Mouse (Mus musculus): ENCODE measurements around the gene Plg.
A peak's percentile ranks its signal among the peaks of the same experiment; 100 is the strongest.

The Plg gene

GRCm38 (mm10) chr17:12377981-12378705 is at the start of gene Plg:
Plg (plus strand) TSS chr17:12378608.
- DNase-seq: no peak

DNA sequence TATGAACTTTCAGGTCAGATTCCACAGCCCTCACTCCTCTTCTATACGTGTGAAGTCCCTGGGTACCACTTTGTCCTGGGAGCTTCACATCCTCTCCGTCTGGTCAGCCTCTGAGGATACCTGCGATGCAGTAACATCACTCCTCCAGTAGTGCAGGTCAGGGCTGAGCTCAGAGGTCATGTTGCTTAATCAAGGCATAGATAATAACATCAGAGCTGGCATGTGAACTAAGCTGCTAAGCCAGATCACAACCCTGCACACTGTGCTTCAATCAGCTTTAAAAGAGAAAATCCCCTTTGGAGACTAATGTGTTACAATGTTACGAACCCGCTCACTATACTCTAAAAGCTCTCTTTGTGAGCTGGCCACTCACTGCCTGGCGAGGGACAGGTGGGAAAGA is 43.3 kb upstream of the Plg start:
- no peak for DNase-seq

DNA sequence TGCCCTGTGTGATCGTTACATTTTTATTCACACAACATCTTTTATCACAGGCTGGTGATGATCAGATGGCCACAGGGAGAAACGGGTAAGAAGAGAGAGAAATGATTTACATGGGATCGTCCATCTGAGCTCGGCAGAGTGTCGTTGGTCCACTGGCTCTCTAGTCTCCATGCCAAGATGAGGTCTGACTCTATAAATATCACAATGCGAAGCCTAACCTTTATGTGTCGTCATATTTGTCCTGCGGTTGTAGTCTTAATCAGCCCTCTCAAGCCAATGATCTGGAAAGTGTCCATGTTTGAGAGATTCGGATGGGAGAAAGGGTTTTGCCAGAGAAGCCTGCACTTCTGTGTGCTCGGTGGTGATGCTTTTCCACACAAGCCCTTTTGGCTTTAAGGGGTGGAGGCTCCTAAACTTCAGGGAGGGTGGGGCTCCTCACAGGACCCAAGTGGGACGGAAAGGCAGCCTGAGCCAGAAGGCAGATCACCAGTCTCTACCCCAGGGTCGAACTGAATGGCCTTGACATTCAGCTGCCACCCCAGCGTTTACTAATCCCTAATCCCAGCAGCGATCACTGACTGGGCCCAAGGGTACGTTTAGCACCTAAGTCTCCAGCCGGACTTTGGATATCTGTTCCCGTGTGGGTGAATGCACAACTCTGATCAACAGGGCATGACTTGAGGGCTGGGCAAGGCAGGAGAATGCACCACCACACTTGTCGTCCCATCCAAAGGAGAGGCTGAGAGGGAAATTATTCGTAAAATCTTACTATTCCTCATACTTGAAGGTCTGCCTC is 42.1 kb upstream of the Plg start:
- DNase-seq: no peak

GRCm38 (mm10) chr17:12337156-12337555 is 41.3 kb upstream of the Plg start:
- no peak for DNase-seq

DNA sequence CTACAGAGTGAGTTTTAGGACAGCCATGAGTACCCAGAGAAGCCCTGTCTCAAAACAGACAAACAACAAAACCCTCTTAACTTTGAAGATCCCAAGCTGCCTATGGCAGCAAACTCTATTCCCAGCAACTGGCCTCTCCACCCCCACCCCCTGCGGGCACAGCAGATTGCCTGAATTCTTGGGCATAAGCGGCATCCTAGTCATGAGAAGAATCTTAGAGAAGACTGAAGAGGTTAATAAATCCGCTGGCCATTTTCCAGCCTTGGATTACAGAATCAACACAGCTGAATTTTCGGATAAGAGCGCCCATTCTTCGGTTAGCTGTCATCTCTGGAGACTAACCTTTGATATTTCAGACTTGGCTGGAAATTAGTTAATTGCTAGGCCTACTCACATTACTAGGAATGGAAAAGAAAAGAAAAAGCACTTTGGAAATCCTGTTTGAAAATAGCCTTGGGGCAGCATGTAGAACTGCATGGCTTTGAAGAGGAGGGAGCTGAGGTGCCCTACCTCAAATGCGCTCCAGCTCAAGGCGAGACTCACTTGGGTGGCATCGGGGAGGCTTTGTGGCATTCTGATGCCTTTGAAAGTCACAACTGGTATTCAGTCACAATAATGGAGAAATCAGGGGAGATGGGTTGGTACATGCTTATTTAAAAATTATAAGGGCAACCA is 34.6 kb upstream of the Plg start:
- DNase-seq: no peak

DNA sequence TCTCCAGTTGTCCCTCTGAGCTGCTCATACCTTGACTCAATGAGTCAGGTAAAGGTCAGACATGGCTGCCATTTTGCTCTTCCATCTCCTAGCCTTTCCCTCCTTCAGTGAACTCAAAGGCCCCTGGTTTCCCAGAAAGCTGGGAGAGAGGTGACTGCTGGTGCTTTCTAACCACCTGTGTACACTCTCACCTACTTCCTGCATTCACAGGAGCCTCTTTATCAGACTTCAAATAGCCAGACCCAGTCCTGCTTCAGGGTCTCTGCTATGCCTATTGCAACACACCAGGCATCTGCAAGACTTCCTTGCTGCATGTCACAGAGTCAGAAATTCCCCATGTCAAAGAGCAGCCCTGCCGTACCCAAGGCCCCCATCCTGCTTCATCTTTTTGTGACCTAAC is 30.9 kb upstream of the Plg start:
- DNase-seq: no peak

- no peak for DNase-seq
Measured at GRCm38 (mm10) chr17:12351564-12351963, 26.8 kb upstream of the Plg start.

DNA sequence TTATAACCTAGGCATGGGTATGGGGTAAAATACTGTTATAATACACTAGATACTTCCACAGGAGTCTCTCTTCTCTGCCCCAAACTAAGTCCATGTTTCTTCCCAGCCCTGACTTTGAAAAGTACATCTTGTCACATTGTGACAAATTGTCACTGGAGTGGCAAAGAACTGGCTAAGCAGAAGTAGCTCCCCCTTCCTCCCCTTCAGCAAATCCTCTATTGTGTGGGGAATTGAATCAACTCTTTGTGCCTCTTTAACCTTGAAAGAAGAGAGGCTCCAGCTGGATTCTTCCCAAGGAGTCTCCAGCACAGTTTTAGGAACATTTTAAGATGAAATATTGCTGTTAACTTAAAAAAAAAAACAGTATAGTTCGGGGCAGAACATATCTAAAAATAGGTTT is 25.6 kb upstream of the Plg start:
- DNase-seq: no peak

- no peak for DNase-seq
Measured at GRCm38 (mm10) chr17:12359876-12360275, 18.5 kb upstream of the Plg start.

- no peak for DNase-seq
Measured at GRCm38 (mm10) chr17:12363601-12364425, 14.6 kb upstream of the Plg start.

GRCm38 (mm10) chr17:12364426-12364735 is 14.0 kb upstream of the Plg start:
- peak; percentile 13 for DNase-seq

GRCm38 (mm10) chr17:12367373-12367930 is 11.0 kb upstream of the Plg start:
- peak; percentile 62 for DNase-seq

DNA sequence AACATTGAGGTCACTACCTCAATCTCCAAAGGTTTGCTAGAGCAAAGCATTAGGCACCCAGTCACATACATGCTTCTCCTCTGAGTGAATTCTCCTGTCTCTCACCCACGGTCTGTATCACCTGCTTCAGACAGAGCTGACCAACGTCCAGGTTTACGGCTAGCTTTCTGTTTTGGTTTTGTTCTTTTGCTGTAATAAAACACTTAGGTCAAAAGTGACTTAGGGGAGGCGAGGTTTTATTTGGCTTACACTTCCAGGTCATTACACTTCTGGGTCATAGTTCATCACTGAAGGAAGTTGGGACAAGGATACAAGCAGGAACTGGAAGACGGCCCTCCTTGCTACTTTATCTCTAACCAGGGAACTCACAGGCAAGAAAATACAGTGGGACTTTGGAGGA is 9.0 kb upstream of the Plg start:
- DNase-seq: no peak

DNA sequence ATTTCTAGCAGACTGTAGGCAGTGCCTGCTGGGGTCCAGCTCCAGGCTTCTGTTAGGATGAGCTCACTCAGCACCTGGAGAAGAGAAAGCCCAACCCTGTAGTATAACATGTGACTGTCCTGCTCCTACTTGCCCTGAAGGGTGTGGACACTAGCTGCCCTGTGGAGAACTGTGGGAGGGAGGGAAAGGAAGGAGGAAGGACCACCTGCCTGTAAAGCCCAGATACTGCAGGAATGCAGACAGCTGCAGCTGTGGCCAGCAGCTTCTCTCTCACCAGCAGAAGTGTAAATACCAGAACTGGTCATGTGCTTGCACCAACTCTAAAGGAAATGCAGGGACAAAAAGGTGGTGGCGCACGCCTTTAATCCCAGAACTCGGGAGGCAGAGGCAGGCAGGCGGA is 8.1 kb upstream of the Plg start:
- no peak for DNase-seq

DNA sequence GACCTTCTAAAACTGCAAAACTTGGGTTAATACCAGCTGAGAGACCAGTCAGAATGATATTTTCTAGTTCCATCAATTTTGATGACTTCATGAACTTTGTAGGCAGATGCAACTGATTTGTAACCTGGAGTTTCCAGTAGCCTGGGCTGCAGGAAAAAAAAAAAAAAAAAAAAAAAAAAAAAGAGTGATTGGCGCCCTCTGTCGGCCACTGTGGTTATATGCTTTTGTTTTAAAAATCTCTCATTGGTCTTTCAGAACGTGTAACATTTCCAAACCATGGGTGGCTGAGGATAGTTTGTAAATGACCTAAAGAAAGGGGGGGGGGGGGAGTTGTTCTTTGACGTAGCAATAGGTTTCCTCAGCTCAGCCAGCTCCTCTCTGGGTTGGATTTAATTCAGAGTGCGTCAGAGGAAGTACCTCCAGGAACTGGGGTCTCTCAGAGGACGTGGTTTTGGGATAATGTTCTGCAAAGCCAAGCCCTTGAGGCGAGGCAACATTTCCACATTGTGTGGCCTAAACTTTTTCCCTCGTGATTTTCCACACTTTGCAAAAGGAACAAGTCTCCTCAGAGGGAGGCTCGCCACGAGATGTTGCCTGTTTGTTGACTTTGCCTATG is 7.0 kb upstream of the Plg start:
- DNase-seq: peak; percentile 42

DNA sequence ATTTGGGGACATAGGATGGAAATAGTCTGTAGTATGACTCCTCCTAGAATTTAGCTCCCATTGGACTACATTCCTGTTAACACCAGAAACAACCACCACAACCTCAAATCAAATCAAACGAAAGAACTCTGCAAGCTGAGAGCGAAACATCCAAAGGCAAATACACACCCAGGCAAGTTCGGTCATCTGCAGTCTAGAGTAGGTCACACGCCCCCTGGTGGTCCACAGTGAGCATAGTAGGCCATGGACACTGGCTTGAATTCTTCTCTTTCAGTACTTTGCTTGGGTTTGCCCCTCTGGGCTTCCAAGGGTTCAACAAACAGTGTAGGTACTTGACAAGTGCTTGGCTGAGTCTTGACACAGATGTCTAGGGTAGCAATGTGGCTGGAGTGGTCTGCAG is 6.4 kb upstream of the Plg start:
- DNase-seq: peak; percentile 73

DNA sequence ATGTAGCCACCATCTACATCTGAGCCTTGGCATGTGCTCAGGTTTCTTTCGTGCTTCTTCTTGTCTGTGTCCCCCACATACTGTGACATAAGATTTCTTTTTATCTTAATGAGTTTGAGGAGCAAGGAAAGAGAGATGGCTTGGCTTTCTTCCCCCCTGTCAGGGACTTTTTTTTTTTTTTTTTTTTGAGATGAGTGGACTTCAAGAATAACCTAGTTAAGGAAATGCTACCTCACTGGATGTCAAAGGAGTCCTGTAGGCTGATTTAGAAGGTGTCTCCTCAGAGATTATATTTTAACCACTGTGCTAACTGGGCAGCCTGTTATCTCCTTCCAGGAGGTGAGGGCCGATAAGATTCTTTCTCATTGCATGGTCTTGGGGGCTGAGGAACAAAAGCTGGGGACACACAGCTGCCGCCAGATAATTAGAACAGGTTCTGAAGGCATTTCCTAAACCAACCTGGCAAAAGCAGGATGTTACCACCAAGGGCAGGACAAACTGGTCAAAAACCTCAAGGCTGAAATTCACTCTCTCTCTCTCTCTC is 4.7 kb upstream of the Plg start:
- no peak for DNase-seq

GRCm38 (mm10) chr17:12380287-12380686 is 1.9 kb downstream of the Plg start:
- DNase-seq: no peak

- no peak for DNase-seq
Measured at GRCm38 (mm10) chr17:12381579-12381978, 3.2 kb downstream of the Plg start.

DNA sequence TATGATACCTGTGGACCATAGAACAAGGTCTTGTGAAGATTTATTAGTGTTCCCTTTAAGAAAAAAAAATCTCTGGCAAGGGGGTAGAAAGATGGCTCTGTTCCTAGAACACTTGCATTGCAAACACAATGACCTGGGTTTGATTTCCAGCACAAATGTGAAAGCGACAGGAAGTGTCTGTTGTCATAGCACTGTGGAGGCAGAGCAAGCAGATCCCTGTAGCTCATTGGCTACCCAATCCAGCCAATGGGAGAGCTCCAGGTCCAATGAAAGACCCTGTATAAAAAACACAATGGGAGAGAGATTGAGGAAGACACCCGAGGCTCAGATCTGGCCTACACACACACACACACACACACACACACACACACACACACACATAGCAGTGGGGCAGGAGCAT is 4.1 kb downstream of the Plg start:
- DNase-seq: no peak

DNA sequence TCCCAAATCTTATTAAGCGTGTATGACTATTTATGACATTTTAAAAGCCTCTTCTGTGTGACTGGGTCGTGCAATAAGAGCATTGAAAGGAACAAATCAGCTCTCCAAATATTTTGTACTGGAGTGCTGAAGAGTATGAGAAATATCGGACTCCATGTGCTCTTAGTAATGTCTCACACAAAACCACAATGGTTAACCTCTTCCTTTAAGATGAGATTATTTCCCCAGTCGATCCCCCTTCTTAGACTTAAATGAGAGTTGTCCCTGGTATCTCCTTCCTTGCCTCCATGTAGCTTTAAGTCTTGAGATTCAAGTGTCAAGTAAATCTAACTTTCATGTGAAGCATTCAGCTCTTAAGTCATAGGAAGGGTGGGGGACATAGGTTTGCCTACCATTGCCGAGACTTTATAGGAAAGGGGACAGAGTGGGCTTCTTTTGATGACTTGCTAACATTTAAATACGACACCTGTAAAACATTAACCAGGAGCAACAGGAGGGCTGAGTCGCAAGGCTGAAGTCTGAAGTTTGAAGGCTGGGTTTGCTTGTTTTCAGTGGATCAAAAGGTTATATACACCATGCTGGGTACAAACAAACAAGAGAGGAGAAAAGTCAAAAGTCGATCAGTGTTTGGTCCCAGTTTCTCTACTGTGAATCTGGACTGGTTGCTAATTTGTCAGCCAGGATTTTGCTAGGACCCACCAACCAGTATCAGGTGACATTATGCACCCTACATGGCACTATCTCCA is 6.8 kb downstream of the Plg start:
- no peak for DNase-seq
